Mouse (Mus musculus) CH12.LX (cell line): ENCODE data around the gene Med17.

Experiments
- CHD2 ChIP-seq: IDR thresholded peaks from 2 replicates; pipeline ENCODE4 v1.6.1; 2011; ENCODE audit warnings: low read length, improper control_type of control experiment
- CTCF ChIP-seq, 2 experiments: IDR thresholded peaks in 1 of 2; conservative IDR thresholded peaks in 1 of 2; 2 replicates each; pipeline ENCODE4 v1.5.1; 2011 to 2012; ENCODE audit warnings: low read depth in 2 of 2, low read length in 2 of 2, improper control_type of control experiment in 1 of 2, inconsistent platforms in 1 of 2, mild to moderate bottlenecking in 1 of 2, moderate library complexity in 1 of 2
- GABPA ChIP-seq: IDR thresholded peaks from 2 replicates; pipeline ENCODE4 v1.6.1; 2012; ENCODE audit warnings: low read depth, low read length, improper control_type of control experiment, inconsistent platforms; ENCODE audit not compliant: insufficient replicate concordance
- KAT2A ChIP-seq: IDR thresholded peaks from 2 replicates; pipeline ENCODE4 v1.6.1; 2012; ENCODE audit warnings: low read length, improper control_type of control experiment, inconsistent platforms; ENCODE audit not compliant: insufficient replicate concordance
- POLR2A ChIP-seq: IDR thresholded peaks from 2 replicates; pipeline ENCODE4 v1.6.1; 2011; ENCODE audit warnings: low read depth, mild to moderate bottlenecking, improper control_type of control experiment, low read length
- TCF12 ChIP-seq: IDR thresholded peaks from 2 replicates; pipeline ENCODE4 v1.6.1; 2014; ENCODE audit warnings: low read depth, mild to moderate bottlenecking, inconsistent platforms, low read length, improper control_type of control experiment
- ZKSCAN1 ChIP-seq: IDR thresholded peaks from 2 replicates; pipeline ENCODE4 v1.6.1; 2012; ENCODE audit warnings: low read depth, inconsistent platforms, low read length, improper control_type of control experiment, borderline replicate concordance
- ZNF384 ChIP-seq: IDR thresholded peaks from 2 replicates; pipeline ENCODE4 v1.6.1; 2012; ENCODE audit warnings: low read depth, low read length, improper control_type of control experiment, inconsistent platforms

- TF ChIP-seq POLR2A (no peak), CHD2 (no peak), ZKSCAN1 (no peak), CTCF (conservative IDR thresholded peaks at IDR 0.05 in 1 of 2, IDR thresholded peaks at IDR 0.05 in 1 of 2; ENCODE audit: low read depth in 2 of 2, low read length in 2 of 2) (no peak), TCF12 (no peak), GABPA (no peak), ZNF384 (no peak), KAT2A (no peak)
Observed at GRCm38 (mm10) chr9:15254501-15254900, 25.2 kb downstream of the Med17 start.
